Mouse (Mus musculus) kidney, postnatal 0 days (tissue): ENCODE measurements around the gene Gpha2. TPM values are rescaled to one million over a fixed set of nuclear protein-coding genes. Genes with fewer than 3 reads are reported as not detected.

Experiments
- ATAC-seq: fragments of 200-750 bp; cut with Nextera tagmentation; replicated peaks from 2 replicates; pipeline ENCODE4 v1.8.0; 2017; ENCODE audit warnings: low read depth, moderate number of reproducible peaks, moderate TSS enrichment, moderate library complexity; ENCODE audit not compliant: low FRiP score
- DNase-seq: peaks from one replicate; pipeline ENCODE4 v3.0.0-alpha.2; 2016; ENCODE audit warnings: low spot score
- H3K27ac ChIP-seq: fragments of 300-500 bp; sonication (generic); 2 replicates; pipeline ENCODE4 v1.5.1; 2014; ENCODE audit warnings: mild to moderate bottlenecking
- H3K27me3 ChIP-seq: fragments of 300-500 bp; sonication (generic); 2 replicates; pipeline ENCODE4 v1.6.1; 2014; ENCODE audit warnings: low read length, mixed read lengths; ENCODE audit not compliant: insufficient read depth
- H3K36me3 ChIP-seq: fragments of 300-500 bp; sonication (generic); 2 replicates; pipeline ENCODE4 v1.6.1; 2014; ENCODE audit warnings: low read length, mixed read lengths; ENCODE audit not compliant: insufficient read depth
- H3K4me1 ChIP-seq: fragments of 300-500 bp; sonication (generic); replicated peaks from 2 replicates; pipeline ENCODE4 v1.6.1; 2014; ENCODE audit warnings: antibody characterized with exemption, low read length, mixed read lengths; ENCODE audit not compliant: insufficient read depth
- H3K4me2 ChIP-seq: fragments of 300-500 bp; sonication (generic); 2 replicates; pipeline ENCODE4 v1.6.1; 2014; ENCODE audit warnings: mild to moderate bottlenecking, low read length, moderate library complexity, mixed read lengths
- H3K4me3 ChIP-seq: fragments of 300-500 bp; sonication (generic); replicated peaks from 2 replicates; pipeline ENCODE4 v1.5.1; 2014; ENCODE audit warnings: low read depth, low read length
- H3K9ac ChIP-seq: fragments of 300-500 bp; sonication (generic); 2 replicates; pipeline ENCODE4 v1.6.1; 2014; ENCODE audit warnings: low read depth, low read length
- H3K9me3 ChIP-seq: fragments of 300-500 bp; sonication (generic); replicated peaks from 2 replicates; pipeline ENCODE4 v1.6.1; 2016; ENCODE audit warnings: low read length, inconsistent platforms, mixed read lengths
- CTCF ChIP-seq: IDR thresholded peaks from 2 replicates; pipeline ENCODE4 v1.5.1; 2016; ENCODE audit warnings: antibody characterized with exemption, low read depth, mild to moderate bottlenecking, moderate library complexity
- WGBS: fragments of 180-500 bp; shearing (Covaris S2); extraction: QIAGEN DNeasy Blood & Tissue Kit; methylation state at CpG from one replicate; pipeline ENCODE4 v1.1.7; 2014; 5-methylcytosine and 5-hydroxymethylcytosine counted together
- polyA plus RNA-seq: library from polyadenylated mRNA; unstranded; fragments of >200 nt; fragmentation: Nextera tagmentation; extraction: Ambion mirVana; gene quantifications from 2 replicates; pipeline ENCODE4 v1.2.1, GENCODE M21; 2015

Gpha2 gene
- polyA plus RNA-seq, 1 experiment from 2014 or later, result 2.1 TPM

GRCm38 (mm10) chr19:6268670-6269132 lies 42.5 kb downstream of the Gpha2 start:
- H3K4me3 ChIP-seq, result no peak overlapping the region
- no peak for TF ChIP-seq CTCF
- H3K4me1 ChIP-seq, result no peaks in the 10 kb centered on the region; the same call in 1 of the 2 replicates
- no peaks in the 10 kb centered on the region for H3K27me3 ChIP-seq
- no peak for ATAC-seq
- 79% methylated on average over 7 of the region's 7 CpGs for WGBS
- no peak overlapping the region for H3K4me2 ChIP-seq
- no peaks in the 10 kb centered on the region for H3K9me3 ChIP-seq
- H3K27ac ChIP-seq, result no peak overlapping the region
- no peak for DNase-seq
- no peaks in the 10 kb centered on the region for H3K36me3 ChIP-seq
- H3K9ac ChIP-seq, result no peak overlapping the region

GRCm38 (mm10) chr19:6269798-6270475 lies 43.8 kb downstream of the Gpha2 start:
- Histone ChIP-seq H3K27ac (no peak overlapping the region), H3K4me1 (no peaks in the 10 kb centered on the region), H3K4me2 (no peak overlapping the region), H3K4me3 (no peak overlapping the region), H3K36me3 (no peaks in the 10 kb centered on the region), H3K9me3 (no peaks in the 10 kb centered on the region), H3K9ac (no peak overlapping the region), H3K27me3 (no peaks in the 10 kb centered on the region)
- TF ChIP-seq CTCF, result no peak
- DNase-seq (no peak), ATAC-seq (no peak)
- WGBS, result 79% methylated on average over 8 of the region's 8 CpGs

GRCm38 (mm10) chr19:6270661-6271060 lies 44.5 kb downstream of the Gpha2 start:
- no peak for DNase-seq
- TF ChIP-seq CTCF, result no peak
- Histone ChIP-seq H3K9ac (no peak overlapping the region), H3K4me3 (no peak overlapping the region), H3K4me2 (no peak overlapping the region), H3K4me1 (peaks cover 2% of the 10 kb centered on the region; the same call in 1 of the 2 replicates), H3K9me3 (no peaks in the 10 kb centered on the region), H3K36me3 (no peaks in the 10 kb centered on the region), H3K27ac (peak overlapping the region; percentile 80), H3K27me3 (no peaks in the 10 kb centered on the region)
- WGBS, result 68% methylated on average over 9 of the region's 9 CpGs
- ATAC-seq, result no peak

- H3K27ac ChIP-seq, result peak overlapping the region; percentile 80
- 33% methylated on average over 8 of the region's 8 CpGs for WGBS
- no peak for DNase-seq
Measured at GRCm38 (mm10) chr19:6271206-6271605, 45.0 kb downstream of the Gpha2 start.

GRCm38 (mm10) chr19:6272053-6272452 lies 45.9 kb downstream of the Gpha2 start:
- no peaks in the 10 kb centered on the region for H3K36me3 ChIP-seq
- H3K4me1 ChIP-seq, result peaks cover 8% of the 10 kb centered on the region; the same call in 1 of the 2 replicates
- H3K27ac ChIP-seq, result peak overlapping the region; percentile 15; the same call in 1 of the 2 replicates
- no peak overlapping the region for H3K9ac ChIP-seq
- H3K27me3 ChIP-seq, result no peaks in the 10 kb centered on the region
- ATAC-seq (0 out of 2 replicates have a peak, but pooled peaks have one; percentile 3), DNase-seq (no peak)
- H3K4me3 ChIP-seq, result no peak overlapping the region
- no peak for TF ChIP-seq CTCF
- 60% methylated on average over 7 of the region's 7 CpGs for WGBS
- no peaks in the 10 kb centered on the region for H3K9me3 ChIP-seq
- H3K4me2 ChIP-seq, result no peak overlapping the region

More at GRCm38 (mm10) chr19:6271206-6271605, 45.0 kb downstream of the Gpha2 start:
- no peak overlapping the region for H3K4me2 ChIP-seq
- H3K4me3 ChIP-seq, result no peak overlapping the region
- no peaks in the 10 kb centered on the region for H3K36me3 ChIP-seq
- H3K9me3 ChIP-seq, result no peaks in the 10 kb centered on the region
- H3K9ac ChIP-seq, result no peak overlapping the region
- H3K27me3 ChIP-seq, result no peaks in the 10 kb centered on the region
- TF ChIP-seq CTCF, result no peak
- peaks cover 7% of the 10 kb centered on the region; the same call in 1 of the 2 replicates for H3K4me1 ChIP-seq
- ATAC-seq, result no peak

GRCm38 (mm10) chr19:6272738-6273137 lies 46.6 kb downstream of the Gpha2 start:
- Histone ChIP-seq H3K9ac (no peak overlapping the region), H3K9me3 (no peaks in the 10 kb centered on the region), H3K4me2 (no peak overlapping the region), H3K36me3 (no peaks in the 10 kb centered on the region), H3K27me3 (no peaks in the 10 kb centered on the region), H3K27ac (peak overlapping the region; percentile 15; the same call in 1 of the 2 replicates), H3K4me3 (no peak overlapping the region), H3K4me1 (peaks cover 8% of the 10 kb centered on the region; the same call in 1 of the 2 replicates)
- DNase-seq (no peak), ATAC-seq (no peak)
- 81% methylated on average over 4 of the region's 4 CpGs for WGBS
- TF ChIP-seq CTCF, result no peak
